Mouse (Mus musculus): Measurements from ENCODE around the gene AL607142.1.

DNA sequence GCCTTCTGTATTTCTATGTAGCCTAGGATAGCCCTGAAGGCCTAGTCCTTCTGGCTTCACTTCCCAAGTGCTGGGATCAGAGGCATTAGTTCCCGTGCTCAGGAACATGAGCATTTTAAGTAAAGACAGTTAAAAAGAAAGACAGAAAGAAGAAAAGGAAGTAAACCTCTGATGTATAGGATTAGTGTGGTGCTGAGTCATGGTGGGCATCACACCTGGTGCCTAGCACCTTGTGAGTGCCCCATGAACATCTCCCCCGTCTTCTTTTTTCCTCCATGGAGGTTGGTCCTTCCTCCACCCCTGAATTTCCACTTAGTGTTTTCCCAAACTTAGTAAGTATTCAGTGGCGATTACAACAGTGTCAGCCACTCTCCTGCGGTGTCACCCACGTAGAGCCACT, 20.2 kb upstream of the AL607142.1 start:
- no peak for TF ChIP-seq CTCF (IDR thresholded peaks at IDR 0.05; ENCODE audit: low read depth)
- TF ChIP-seq EP300 (optimal IDR thresholded peaks at IDR 0.05), result no peak
